Mouse (Mus musculus): ENCODE data around the gene Wipf2. TPM values are rescaled to one million over a fixed set of nuclear protein-coding genes. Genes with fewer than 3 reads are reported as not detected.
A peak's percentile ranks its signal among the peaks of the same experiment; 100 is the strongest.

Gene Wipf2
- polyA plus RNA-seq, 1 experiment from 2014 or later = 3.9 TPM

DNA sequence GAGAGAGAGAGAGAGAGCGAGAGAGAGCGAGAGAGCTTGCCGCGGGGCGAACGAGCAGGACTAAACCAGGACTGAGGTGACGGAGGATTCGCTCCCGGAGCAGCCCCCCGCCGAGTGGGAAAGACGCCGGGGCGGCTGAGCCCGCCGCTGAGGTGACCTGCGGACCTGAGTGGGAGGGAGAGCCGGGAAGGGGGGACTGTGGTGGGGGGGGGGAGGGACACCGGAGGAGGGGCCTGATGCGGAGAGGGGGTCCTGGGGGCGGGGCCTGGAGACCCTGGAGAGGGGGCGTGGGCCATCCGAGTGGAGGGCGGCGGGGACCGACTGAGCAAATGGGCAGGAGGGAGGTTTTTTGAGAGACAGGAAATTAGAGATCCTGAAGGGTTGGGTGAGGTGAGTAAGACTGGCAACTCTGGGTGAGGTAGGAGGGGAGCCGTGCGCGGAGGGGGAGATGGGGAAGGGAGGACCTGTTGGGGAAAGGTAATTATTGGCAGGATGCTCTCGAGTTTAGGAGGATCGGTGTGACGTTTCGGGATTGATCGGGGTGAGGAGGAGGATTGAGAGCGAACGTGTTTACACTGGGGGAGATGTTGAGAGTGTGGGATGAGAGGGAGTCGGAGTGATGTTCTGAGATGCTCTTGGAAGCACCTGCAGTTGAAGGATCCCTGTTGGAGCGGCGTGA is 452 bp downstream of the Wipf2 start:
- Histone ChIP-seq H3K27ac (replicated peaks) (peak overlapping the region; percentile 94), H3K36me3 (peaks cover 31% of the 10 kb centered on the region), H3K9me3 (replicated peaks) (0 out of 2 replicates have a peak, but pooled peaks cover 4% of the 10 kb centered on the region), H3K4me3 (peak overlapping the region; percentile 69), H3K4me1 (peaks cover 28% of the 10 kb centered on the region), H3K27me3 (ENCODE audit: low read depth, poor library complexity, severe bottlenecking) (no peaks in the 10 kb centered on the region)
- under 1% methylated on average over 39 of the region's 39 CpGs for WGBS
- DNase-seq (ENCODE audit: low spot score) = peak; percentile 83

DNA sequence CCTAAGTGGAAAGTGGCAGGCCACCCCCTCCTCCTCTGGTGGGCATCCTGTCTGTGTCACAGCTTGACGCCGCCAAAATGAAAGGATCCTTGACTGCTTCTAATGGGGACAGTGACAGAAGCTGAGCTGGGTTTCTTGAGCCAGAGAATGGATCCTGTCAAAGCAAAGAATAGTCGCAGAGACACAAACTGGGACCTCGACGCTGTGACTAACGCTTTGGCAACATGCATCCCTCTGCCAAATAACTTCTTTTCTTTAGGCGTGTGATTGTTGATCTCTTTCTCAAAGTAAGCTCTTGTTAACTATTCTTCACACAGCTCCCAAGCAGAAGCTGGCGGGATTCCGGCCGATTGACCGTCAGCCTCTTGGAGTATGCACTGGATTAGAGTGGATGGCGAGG is 3.9 kb downstream of the Wipf2 start:
- Histone ChIP-seq H3K27ac (replicated peaks) (no peak overlapping the region), H3K27me3 (ENCODE audit: low read depth, poor library complexity, severe bottlenecking) (no peaks in the 10 kb centered on the region), H3K4me1 (peaks cover 39% of the 10 kb centered on the region), H3K36me3 (peaks cover 63% of the 10 kb centered on the region), H3K9me3 (replicated peaks) (0 out of 2 replicates have a peak, but pooled peaks cover 4% of the 10 kb centered on the region), H3K4me3 (no peak overlapping the region)
- WGBS = 76% methylated on average over 12 of the region's 12 CpGs
- DNase-seq (ENCODE audit: low spot score) = peak; percentile 42

GRCm38 (mm10) chr11:98869906-98870305 is 6.5 kb downstream of the Wipf2 start:
- H3K36me3 ChIP-seq = peaks cover 86% of the 10 kb centered on the region

DNA sequence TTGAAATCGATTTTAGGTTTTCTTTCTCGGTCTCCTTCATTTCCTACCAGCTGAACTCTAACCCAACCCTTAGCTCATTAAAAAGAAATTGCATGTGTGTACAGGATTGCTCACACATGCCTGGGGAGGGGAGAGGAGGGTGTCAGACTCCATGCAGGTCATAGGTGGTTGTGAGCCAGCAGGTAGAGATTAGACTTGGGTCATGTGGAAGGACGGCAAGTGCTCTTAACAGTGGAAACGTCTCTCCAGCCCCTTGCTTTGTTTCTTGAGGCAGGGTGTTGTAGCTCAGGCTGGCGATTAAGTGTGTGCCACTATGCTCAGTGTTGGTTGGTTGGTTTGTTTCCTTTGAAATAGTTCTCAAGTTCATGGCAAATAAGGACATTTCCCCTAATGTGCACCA is 7.4 kb downstream of the Wipf2 start:
- Histone ChIP-seq H3K4me3 (no peak overlapping the region), H3K27me3 (ENCODE audit: low read depth, poor library complexity, severe bottlenecking) (no peaks in the 10 kb centered on the region), H3K9me3 (replicated peaks) (0 out of 2 replicates have a peak, but pooled peaks cover 4% of the 10 kb centered on the region), H3K36me3 (peaks cover 94% of the 10 kb centered on the region), H3K4me1 (peaks cover 21% of the 10 kb centered on the region), H3K27ac (replicated peaks) (no peak overlapping the region)
- 88% methylated on average over 5 of the region's 5 CpGs for WGBS
- no peak for DNase-seq (ENCODE audit: low spot score)

More at GRCm38 (mm10) chr11:98869906-98870305, 6.5 kb downstream of the Wipf2 start:
- no peak for DNase-seq (ENCODE audit: low spot score)
- 0 out of 2 replicates have a peak, but pooled peaks cover 4% of the 10 kb centered on the region for H3K9me3 ChIP-seq (replicated peaks)
- 95% methylated on average over 8 of the region's 8 CpGs for WGBS
- no peaks in the 10 kb centered on the region for H3K27me3 ChIP-seq (ENCODE audit: low read depth, poor library complexity, severe bottlenecking)
- H3K4me1 ChIP-seq = peaks cover 21% of the 10 kb centered on the region
- H3K27ac ChIP-seq (replicated peaks) = no peak overlapping the region
- H3K4me3 ChIP-seq = no peak overlapping the region

DNA sequence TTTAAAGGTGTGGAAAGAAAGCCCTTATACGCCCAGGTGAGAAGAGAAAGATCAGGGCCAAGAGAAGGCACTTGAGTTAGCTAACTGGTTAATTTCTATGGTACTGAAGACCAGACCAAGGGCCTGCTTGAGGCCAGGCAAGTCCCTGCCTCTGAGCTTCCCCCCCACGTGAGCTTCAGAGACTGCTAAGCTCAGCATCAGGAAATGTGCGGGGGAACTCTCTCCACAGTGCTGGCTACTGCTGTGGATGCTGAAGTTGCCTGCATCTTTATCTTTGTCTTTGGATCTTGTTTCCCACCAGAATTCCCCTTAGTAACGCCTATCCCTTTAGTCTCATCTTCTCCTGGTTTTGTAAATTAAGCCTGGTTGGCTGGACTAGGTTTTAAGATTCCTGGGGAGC is 8.0 kb downstream of the Wipf2 start:
- Histone ChIP-seq H3K36me3 (peaks cover 89% of the 10 kb centered on the region), H3K27me3 (ENCODE audit: low read depth, poor library complexity, severe bottlenecking) (no peaks in the 10 kb centered on the region), H3K4me1 (peaks cover 21% of the 10 kb centered on the region), H3K27ac (replicated peaks) (0 out of 2 replicates have a peak overlapping the region, but pooled peaks have one; percentile 13), H3K4me3 (no peak overlapping the region), H3K9me3 (replicated peaks) (0 out of 2 replicates have a peak, but pooled peaks cover 3% of the 10 kb centered on the region)
- no peak for DNase-seq (ENCODE audit: low spot score)
- 64% methylated on average over 4 of the region's 4 CpGs for WGBS

DNA sequence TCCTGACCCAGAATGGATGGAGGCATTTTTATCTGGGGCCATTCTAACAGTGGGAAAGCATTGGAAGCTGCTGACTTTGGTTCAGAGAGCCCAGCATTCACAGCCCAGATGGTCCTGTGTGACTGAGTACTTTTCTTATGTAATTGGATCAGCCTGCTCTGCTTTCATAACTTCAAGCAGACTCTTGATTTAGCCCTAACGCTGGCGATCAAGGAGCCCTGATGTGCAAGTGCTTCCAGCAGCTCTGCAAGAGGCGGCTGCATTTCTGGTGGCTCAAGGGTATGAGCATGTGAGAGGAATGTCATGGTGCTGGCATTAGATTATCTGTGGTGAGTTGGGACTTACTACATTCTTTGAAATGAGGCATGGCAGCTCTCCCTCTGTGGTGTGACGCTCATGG is 8.6 kb downstream of the Wipf2 start:
- no peak overlapping the region for H3K4me3 ChIP-seq
- no peak overlapping the region for H3K27ac ChIP-seq (replicated peaks)
- 74% methylated on average over 4 of the region's 4 CpGs for WGBS
- H3K9me3 ChIP-seq (replicated peaks) = no peaks in the 10 kb centered on the region
- no peaks in the 10 kb centered on the region for H3K27me3 ChIP-seq (ENCODE audit: low read depth, poor library complexity, severe bottlenecking)
- no peak for DNase-seq (ENCODE audit: low spot score)
- H3K4me1 ChIP-seq = peaks cover 24% of the 10 kb centered on the region
- peaks cover 83% of the 10 kb centered on the region for H3K36me3 ChIP-seq

DNA sequence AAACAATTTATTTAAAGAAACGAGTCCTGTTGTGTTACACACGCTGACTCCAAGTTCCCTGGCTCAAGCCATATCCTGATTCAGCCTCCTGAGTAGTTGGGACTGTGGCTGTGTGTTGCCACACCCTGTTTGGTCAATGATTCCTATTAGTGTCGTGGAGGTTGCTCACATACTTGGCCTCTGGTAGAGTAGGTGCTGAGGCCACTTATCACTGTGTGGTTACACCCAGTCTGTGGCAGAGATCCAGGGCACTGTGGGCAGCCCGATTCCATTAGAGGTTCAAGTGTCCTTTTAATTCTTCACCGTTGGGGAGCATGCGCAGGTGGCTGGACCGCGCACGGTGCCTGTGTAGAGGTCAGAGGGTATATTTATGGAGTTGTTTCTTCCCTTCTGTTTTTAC is 10.5 kb downstream of the Wipf2 start:
- WGBS = 93% methylated on average over 9 of the region's 9 CpGs
- H3K36me3 ChIP-seq = peaks cover 69% of the 10 kb centered on the region
- no peaks in the 10 kb centered on the region for H3K9me3 ChIP-seq (replicated peaks)
- peaks cover 17% of the 10 kb centered on the region for H3K4me1 ChIP-seq
- H3K27me3 ChIP-seq (ENCODE audit: low read depth, poor library complexity, severe bottlenecking) = no peaks in the 10 kb centered on the region
- DNase-seq (ENCODE audit: low spot score) = no peak
- no peak overlapping the region for H3K27ac ChIP-seq (replicated peaks)
- H3K4me3 ChIP-seq = no peak overlapping the region

DNA sequence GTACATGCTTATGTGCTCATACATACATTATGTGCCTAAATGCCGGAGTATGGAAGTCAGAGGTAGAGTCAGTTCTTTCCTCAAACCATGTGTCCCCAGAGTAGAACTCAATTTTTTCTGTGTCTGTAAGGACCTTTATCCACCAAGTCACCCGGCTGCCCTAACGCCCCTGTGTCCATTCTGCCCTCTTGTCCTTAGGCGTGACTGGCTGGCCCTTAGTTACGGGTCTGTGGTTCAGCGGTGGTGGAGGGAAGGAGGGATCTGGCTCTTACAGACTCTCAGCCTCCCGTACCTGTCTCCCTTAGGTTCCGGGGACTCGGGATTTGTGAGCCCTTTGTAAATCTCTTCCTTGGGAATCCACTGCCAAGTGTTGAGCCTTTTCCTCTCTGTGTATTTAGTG is 13.6 kb downstream of the Wipf2 start:
- no peak for DNase-seq (ENCODE audit: low spot score)
- Histone ChIP-seq H3K27me3 (ENCODE audit: low read depth, poor library complexity, severe bottlenecking) (no peaks in the 10 kb centered on the region), H3K27ac (replicated peaks) (0 out of 2 replicates have a peak overlapping the region, but pooled peaks have one; percentile 23), H3K4me1 (peaks cover 5% of the 10 kb centered on the region), H3K9me3 (replicated peaks) (no peaks in the 10 kb centered on the region), H3K36me3 (peaks cover 56% of the 10 kb centered on the region), H3K4me3 (no peak overlapping the region)
- WGBS = 71% methylated on average over 9 of the region's 9 CpGs

GRCm38 (mm10) chr11:98887703-98888102 is 24.3 kb downstream of the Wipf2 start:
- Histone ChIP-seq H3K27ac (replicated peaks) (no peak overlapping the region), H3K27me3 (ENCODE audit: low read depth, poor library complexity, severe bottlenecking) (no peaks in the 10 kb centered on the region), H3K4me1 (peaks cover 13% of the 10 kb centered on the region), H3K4me3 (no peak overlapping the region), H3K9me3 (replicated peaks) (no peaks in the 10 kb centered on the region), H3K36me3 (peaks cover 88% of the 10 kb centered on the region)
- no peak for DNase-seq (ENCODE audit: low spot score)
- WGBS = 95% methylated on average over 3 of the region's 3 CpGs

DNA sequence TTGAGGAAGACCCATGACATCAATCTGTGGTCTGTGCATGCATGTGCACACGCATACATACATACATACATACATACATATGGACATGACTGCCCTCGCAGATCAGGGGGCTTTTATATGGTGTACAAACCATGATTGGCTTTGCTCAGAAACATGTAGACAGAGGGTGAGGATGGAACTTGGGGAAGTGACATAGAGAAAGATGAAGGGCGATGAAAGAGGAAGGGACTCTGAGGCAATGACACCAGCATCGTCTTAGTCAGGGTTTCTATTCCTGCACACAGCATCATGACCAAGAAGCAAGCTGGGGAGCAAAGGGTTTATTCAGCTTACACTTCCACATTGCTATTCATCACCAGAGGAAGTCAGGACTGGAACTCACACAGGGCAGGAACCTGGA is 25.6 kb downstream of the Wipf2 start:
- Histone ChIP-seq H3K27me3 (ENCODE audit: low read depth, poor library complexity, severe bottlenecking) (no peaks in the 10 kb centered on the region), H3K36me3 (peaks cover 100% of the 10 kb centered on the region)

DNA sequence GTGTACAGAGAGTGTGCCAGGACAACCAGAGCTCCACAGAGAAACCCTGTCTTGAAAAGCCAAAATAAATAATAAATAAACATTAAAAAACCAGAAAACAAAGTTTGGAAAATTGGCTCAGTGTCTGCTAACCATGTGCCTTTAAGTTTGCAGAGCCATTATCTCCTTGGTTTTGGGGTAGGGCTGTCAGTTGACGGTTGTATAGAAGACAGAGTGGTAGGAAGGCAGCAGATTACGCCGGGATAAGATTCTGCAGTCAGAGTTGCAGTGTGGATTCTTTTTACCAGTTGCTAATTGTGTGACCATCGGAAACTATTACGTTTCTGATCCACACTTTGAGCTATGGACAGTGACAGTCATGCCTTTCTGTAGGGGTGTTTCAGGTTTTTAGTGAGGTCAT is 26.5 kb downstream of the Wipf2 start:
- Histone ChIP-seq H3K4me3 (no peak overlapping the region), H3K27ac (replicated peaks) (no peak overlapping the region), H3K27me3 (ENCODE audit: low read depth, poor library complexity, severe bottlenecking) (no peaks in the 10 kb centered on the region), H3K4me1 (peaks cover 13% of the 10 kb centered on the region), H3K9me3 (replicated peaks) (no peaks in the 10 kb centered on the region), H3K36me3 (peaks cover 98% of the 10 kb centered on the region)
- WGBS = 92% methylated on average over 5 of the region's 5 CpGs
- DNase-seq (ENCODE audit: low spot score) = no peak

More for the DNA sequence above, 25.6 kb downstream of the Wipf2 start:
- H3K4me1 ChIP-seq = peaks cover 13% of the 10 kb centered on the region
- H3K4me3 ChIP-seq = no peak overlapping the region
- H3K9me3 ChIP-seq (replicated peaks) = no peaks in the 10 kb centered on the region
- no peak overlapping the region for H3K27ac ChIP-seq (replicated peaks)
- 95% methylated on average over 4 of the region's 4 CpGs for WGBS
- no peak for DNase-seq (ENCODE audit: low spot score)

DNA sequence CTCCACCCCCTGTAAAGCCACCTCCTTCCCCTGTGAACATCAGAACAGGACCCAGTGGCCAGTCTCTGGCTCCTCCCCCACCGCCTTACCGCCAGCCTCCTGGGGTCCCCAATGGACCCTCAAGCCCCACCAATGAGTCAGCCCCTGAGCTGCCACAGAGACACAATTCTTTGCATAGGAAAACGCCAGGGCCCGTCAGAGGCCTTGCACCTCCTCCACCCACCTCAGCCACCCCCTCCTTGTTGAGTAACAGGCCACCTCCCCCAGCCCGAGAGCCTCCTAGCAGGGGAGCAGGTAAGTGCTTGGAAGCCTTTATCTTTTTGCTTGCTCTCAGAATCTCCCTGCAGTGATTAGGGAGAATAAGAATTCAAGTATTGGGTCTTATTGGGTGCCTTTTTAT is 29.0 kb downstream of the Wipf2 start:
- Histone ChIP-seq H3K27me3 (ENCODE audit: low read depth, poor library complexity, severe bottlenecking) (no peaks in the 10 kb centered on the region), H3K27ac (replicated peaks) (peak overlapping the region; percentile 4; the same call in 1 of the 2 replicates), H3K9me3 (replicated peaks) (no peaks in the 10 kb centered on the region), H3K4me1 (peaks cover 13% of the 10 kb centered on the region), H3K4me3 (no peak overlapping the region), H3K36me3 (peaks cover 98% of the 10 kb centered on the region)
- WGBS = 56% methylated on average over 5 of the region's 5 CpGs
- no peak for DNase-seq (ENCODE audit: low spot score)

DNA sequence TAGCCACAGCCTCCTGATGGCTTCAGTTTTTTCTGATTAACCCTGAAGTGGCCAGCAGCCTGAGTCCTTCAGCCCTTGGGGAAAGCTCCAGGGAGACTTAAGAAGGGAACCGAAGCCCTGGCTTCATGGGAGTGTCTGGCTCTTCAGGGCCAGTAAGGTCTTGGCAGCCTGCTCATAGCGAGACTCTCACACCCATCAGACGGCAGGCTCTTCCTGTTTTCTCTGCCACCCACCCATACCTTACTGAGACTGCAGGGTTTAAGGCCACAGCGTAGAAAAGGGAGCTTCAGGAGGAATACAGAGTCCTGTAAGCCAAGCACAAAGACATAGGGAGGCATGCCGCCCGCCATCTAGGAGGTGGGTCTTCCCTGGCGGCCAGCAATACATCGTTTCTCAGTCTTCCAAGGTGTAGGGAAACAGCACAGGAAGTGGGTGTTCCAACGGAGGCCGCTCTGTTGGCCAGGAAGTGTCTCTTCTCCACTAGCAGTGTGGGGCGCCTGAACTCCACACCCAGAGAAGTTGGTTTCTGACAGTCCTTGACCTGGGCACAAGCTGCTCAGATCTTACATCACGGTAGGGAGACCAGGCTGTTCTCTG is 37.2 kb downstream of the Wipf2 start:
- Histone ChIP-seq H3K27me3 (ENCODE audit: low read depth, poor library complexity, severe bottlenecking) (no peaks in the 10 kb centered on the region), H3K4me1 (peaks cover 22% of the 10 kb centered on the region), H3K9me3 (replicated peaks) (no peaks in the 10 kb centered on the region), H3K27ac (replicated peaks) (no peak overlapping the region), H3K4me3 (no peak overlapping the region), H3K36me3 (peaks cover 72% of the 10 kb centered on the region)
- WGBS = 90% methylated on average over 12 of the region's 12 CpGs
- DNase-seq (ENCODE audit: low spot score) = no peak

All from midbrain, embryonic 10.5 days (tissue).